Mouse (Mus musculus) cerebellum, postnatal 25 days (tissue): ENCODE results near the gene Kmt2e.

Source experiments
- DNase-seq, 2 experiments: peaks; one replicate each; pipeline ENCODE4 v3.0.0; 2021; ENCODE audit warnings: mixed read lengths in 2 of 2

Gene Kmt2e

GRCm38 (mm10) chr5:23433720-23434597, at the start of gene Kmt2e:
TSS of gene Kmt2e (plus strand) at chr5:23434441.
- peak; percentile 94 to 95 for DNase-seq

DNA sequence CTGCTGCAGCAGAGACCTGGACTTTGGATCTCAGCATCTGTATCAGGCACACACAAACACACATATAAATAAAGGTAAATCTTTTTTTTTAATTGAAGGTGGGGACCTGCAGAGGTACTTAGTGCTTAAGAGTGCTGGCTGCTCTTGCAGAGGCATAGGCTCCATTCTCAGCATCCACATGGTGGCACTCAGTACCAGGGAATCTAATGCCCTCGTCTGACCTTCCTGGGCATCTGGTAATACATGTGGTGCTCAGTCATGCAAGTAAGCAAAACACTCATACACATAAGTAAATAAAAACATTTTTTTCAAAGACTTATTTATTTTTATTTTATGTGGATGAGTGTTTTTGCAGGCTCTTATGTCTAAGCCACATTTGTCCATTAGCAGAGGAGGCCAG, 49.1 kb upstream of the Kmt2e start:
- DNase-seq, result no peak

DNA sequence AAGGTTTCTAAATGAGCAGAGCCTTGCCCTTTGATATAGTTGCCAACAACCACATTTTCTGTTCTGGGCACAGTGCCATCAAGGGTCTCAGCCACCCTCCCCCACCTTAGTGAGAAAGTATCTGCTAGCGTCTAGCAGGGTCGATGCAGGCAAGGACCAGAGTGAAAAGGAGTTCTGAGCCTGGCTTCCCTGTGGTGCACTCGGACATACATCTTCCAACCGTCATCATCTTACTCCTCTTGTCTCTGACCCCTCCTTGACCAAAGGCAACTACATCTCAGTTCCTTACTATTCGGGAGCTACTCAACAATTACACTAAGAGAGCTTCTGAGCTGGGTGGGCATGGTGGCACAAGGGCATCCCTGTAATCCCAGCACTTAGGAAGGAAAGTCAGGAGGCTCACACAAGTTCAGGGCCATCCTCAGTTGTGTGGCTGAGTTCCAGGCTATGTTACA, 48.5 kb upstream of the Kmt2e start:
- no peak for DNase-seq

DNA sequence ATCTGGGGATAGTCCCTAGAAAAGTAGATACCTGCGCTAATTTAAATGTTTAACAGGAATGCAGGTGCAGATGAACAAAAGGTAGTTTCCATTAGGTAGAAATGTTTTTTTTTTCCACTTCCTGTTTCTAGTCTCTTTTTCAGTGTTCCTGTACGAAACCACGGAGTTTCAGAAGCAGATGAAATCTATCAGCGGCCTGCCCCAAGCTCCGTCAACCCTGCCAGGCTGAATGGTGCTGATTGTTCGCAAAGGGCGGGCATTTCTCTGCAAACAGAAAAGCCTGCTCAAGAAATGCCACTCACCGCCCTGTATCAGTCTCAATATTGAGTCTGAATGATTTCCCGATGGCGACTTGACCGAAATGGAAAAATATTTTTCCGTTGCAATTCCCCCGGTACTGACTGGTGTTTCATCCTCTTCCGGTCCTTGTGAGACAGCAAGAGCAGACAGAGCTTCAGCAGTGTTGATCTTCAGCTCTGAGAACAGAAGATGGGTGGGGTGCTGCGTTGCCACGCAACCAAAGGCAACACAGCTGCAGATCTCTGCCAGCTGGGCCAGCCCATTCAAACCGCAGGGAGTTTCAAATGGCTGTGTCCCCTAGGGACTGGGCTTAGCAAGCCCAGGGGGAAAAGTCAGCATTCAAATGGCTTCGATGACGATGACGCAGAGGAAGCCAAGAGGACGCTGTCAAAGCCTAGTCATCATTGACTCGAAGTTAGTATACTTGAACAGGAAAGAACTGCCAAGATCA, 47.5 kb upstream of the Kmt2e start:
- peak; percentile 37 to 46 for DNase-seq

DNA sequence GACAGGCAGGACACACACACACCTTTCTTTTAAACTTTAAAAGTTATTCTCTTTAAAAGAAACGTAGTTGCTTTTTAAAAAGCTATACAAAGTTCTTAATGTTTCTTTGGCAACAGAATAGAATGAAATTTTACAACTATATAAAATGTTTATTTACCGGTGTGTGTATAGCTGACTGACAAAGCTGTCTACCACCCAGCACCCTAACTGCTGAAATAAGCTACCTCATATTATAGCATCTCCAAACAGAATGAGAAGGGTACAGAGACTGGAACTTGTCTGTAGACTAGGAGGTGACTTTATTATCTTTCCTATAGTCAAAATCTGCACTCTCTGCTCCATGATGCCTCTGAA, 47.0 kb upstream of the Kmt2e start:
- DNase-seq, result no peak

DNA sequence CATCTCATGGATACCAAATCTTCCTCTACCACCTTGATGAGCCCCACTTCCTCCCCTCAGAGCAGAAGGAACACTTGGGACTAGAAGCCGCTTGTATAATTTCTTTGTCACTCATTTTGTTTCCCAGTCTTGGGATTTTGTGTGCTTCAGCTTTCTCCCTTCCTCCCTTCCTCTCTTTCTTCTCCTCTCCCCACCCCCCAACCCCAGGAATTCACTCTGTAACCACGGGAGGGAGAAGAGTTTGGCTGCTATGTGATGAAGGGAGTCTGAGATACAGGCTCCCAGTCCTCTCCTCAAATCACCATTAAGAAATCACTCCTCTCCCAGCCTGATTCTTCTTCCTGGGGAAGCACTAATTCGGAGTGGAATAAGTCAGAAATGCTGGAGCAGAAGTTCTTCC, 46.1 kb upstream of the Kmt2e start:
- no peak for DNase-seq

DNA sequence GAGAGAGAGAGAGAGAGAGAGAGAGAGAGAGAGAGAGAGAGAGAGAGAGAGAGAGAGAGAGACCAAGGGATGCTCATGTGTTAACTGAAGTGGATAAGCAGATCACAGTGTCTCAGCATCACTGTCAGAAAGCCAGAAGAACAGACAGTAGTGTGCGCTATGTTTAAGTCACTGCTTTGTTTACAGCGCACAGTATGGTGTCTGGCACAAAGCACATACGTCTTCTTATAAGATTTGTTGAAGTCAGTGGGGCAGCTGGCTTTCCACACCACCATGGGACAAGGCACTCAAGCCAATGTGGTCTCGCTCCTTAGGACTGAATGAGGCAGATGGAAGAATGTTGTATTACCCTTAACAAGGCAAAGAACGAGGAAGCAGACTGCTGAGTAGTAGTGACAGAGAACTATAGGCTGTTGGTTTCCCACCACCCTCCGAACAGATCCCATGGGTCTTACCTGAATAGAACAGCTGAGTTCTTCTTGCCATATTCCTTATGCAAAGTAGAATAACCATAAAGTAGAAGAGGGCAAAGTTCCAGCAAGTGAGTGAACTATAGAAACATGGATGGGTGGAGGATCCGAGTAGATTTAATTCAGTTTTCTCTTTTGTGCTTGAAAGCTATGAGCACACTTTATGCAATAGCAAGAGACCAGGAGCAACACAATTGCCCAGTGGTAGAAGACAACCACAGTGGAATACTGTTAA, 44.5 kb upstream of the Kmt2e start:
- no peak for DNase-seq

DNA sequence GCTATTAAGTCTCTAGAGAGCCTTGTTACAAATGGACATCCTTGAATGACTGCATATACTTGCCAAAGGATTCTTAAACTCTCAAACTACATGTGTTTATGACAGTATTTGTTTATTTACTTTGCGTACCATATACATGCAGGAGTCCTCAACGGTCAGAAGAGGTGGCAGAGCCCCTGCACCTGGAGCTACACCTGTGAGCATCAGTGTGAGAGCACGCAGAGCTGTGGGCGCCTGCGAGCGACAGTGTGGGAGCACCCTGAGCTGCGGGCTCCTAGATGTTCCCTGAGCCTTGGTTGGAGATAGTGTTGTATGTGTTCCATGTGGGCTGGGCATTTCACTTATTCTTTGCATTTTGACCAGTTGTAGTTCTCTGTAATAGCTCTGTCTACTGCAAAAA, 42.5 kb upstream of the Kmt2e start:
- no peak for DNase-seq

DNA sequence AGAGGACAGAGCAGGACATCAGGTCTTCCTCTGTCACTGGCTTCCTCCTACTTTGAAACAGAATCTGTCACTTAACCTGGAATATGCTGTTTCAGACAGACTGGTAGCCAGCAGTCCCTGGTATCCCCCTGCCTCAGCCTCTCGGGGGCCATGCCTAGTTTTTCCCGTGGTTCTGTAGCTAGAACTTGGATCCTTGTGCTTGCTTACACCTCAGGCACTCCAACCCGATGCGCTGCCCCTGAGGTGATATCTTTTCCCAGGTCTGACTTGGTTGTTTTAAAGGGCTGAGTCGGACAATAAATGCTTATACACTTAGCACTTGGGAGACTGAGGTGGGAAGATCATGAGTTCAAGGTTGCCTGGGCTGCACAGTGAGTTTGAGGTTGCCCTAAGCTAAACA, 40.4 kb upstream of the Kmt2e start:
- DNase-seq, result no peak

GRCm38 (mm10) chr5:23394366-23395145, 39.7 kb upstream of the Kmt2e start:
- DNase-seq, result no peak

DNA sequence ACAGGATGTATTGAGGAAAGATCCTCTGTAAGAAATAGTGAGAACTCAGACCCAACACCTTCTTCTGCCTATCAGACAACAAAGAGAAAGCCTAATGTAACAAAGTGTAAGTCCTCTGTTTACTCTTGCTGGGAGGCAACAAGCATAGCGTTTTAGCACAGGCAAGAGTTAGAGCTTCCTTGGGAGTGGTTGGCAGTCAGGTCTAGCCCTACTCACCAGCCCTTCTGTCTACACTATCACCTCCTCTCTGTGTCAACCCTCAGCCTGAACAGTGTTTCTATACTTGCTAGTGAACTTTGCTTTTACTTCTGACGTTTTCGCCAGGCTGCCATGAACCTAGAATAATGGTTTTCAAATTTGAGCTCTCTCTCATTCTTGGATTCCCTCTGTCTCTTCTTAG, 38.5 kb upstream of the Kmt2e start:
- DNase-seq, result no peak

DNA sequence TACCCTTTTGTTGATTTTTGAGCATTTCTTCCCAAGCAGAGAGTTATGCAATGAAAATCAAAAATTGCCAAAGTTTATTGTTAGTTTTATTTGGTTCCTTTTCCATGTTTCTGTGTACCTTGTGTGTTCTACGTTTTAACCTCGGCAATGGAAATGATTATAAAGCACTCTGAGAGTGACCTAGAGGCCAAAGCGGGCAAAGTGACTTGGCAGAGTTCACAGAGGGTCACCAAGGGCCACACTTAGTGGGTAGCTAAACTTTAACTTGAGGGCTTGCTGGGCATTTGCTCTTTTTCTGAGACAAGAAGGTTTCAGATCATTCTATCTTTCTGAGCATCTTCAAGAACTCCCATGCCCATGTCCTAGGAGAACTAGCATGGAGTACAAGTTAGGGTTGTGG, 37.5 kb upstream of the Kmt2e start:
- no peak for DNase-seq

GRCm38 (mm10) chr5:23400156-23400555, 34.1 kb upstream of the Kmt2e start:
- no peak for DNase-seq

- no peak for DNase-seq
Observed at GRCm38 (mm10) chr5:23400868-23401267, 33.4 kb upstream of the Kmt2e start.

DNA sequence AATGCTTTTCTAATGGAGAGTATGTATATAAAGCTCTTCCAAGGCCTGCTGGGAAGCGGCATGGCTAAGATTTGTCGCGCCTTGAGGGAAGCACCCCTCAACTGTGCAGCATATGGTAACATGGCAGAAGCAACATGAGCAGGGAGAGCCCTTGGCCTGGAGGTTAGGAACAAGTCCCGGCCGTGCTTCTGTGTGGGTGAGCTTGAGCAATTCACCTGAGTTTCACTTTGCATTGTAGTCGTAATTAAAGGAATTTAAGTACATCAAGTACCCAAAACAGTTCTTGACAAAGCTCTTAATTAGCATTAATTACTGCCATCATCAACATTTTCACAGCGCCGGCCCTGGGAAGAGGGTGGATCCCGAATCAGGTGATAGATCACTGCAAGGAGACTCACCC, 32.9 kb upstream of the Kmt2e start:
- DNase-seq, result peak; percentile 23 to 36

GRCm38 (mm10) chr5:23401999-23402398, 32.2 kb upstream of the Kmt2e start:
- DNase-seq, result no peak

DNA sequence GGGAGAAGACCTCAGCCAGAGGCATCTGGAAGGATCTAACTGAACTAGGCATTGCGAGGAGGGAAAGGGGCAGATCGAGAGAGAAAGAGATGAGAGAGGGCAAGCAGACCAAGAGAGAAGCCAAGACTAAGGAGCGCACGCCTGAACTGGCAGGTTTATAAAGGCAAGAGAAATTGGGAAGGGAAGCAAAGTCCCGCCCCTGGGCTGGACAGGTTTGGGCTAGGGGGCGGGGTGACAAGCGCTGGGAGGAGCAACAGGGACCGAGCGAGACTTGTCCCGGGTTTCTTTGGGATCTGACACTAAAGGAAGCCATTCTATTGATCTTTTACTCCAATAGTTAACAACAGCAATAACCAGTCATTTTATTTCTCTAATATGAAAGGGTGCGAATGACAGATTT, 31.1 kb upstream of the Kmt2e start:
- DNase-seq, result no peak

DNA sequence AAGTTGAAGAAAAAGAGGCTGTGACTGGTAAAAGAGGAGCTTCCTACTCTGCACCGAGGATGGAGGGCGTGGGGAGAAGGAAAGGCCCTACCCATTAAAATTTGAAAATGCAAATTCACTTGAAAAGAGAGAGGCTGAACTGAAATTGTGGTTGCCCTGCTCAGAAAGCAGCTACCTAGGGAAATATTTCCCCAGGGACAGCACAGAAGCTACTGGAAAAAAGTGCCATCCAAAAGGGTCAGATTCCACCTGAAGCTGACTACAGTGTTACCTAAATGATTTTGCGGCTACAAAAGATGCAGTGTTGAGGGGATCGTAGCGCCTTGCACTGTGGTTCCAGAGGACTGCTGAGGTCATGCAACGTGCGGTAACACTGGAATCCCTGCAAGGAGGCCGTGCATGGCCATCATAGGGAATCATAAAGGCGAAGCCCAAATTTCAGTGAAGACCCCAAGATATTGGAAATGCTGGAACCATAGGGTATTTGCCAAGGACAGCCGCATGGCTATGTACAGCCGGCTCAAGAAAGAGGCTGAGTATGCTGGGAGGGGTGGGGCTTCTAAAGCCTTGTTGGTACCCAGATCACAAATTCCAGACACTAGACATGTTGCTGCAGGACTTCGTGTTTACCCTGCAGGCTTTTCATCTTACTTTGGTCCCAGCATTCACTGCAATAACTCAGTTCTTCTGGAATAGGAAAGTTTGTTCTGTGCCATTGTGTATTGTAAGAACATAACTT, 28.4 kb upstream of the Kmt2e start:
- no peak for DNase-seq

- no peak for DNase-seq
Observed at GRCm38 (mm10) chr5:23406405-23406745, 27.9 kb upstream of the Kmt2e start.

DNA sequence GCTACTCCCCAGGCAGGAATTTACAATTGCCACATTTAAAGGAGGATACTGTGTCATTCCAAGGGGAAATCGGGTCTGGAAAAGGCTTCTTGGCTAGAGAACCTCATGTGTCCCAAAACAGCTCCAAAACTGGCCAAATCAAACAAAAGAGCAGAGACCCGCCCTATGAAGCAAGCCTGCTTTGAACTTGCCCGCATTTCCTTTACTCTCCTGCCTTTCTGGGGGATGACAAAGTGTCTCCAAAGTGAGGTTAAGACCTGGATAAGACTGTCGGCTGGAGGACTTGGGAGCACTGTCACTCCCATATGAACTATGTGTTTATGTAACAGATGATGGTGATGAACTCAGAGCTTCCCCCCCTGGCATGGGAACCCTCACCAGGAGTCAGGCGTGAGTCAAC, 26.1 kb upstream of the Kmt2e start:
- no peak for DNase-seq

- no peak for DNase-seq
Observed at GRCm38 (mm10) chr5:23410040-23410717, 24.1 kb upstream of the Kmt2e start.

DNA sequence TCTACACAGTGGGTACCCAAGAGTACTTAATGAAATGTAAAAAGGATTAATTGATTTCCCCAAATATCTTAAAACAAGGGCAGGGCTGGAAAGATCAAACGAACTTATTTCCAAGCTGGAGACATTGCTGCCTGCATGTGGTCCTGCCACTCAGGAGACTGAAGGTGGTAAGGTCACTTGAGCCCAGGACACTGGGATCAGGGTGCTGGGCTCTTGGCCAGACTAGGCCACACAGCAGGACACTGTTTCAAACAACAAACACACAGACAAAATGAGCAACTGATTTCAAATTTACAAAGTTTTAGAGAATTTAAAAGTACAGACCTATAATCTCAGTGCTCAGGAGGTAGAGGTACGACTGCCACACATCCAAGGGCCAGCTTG, 23.5 kb upstream of the Kmt2e start:
- no peak for DNase-seq
